Mouse (Mus musculus): Measurements from ENCODE around the gene Tspo2.

DNA sequence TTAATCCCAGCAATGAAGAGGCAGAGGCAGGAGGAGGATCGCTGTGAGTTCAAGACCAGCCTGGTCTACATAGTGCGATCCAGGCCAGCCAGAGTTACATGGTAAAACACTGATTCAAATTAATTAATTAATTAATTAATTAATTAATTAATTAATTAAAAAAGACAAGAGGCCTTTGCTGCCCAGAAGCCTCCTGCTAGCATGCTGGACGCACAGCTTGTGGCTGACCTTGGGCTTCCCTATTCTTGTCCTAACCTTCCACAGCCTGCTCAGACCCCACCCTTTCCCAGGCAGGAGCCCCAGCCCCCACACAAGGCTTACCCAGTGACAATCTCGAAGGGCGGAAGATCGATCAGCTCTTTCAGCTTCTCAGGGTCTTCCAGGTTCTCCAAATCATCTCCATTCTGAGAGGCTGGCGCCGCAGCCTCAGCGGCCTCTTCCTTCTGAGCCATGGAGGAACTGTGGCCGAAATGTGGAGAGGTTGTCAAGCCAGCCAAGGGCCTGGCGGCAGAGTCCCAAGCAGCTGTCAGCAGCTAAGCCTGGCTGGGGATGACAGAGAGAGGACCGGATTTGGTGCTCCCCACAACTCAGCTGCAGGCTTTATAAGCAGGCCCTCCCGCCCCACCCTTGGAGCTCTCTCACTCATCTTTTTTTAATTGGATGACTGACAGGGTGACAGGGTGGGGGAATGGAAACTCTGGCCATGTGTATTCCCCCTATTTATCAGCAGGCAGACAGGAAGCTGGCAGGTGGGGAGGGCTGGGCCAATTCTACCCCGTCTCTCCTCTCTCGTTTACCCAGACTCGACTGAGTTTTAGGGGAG, 19.0 kb downstream of the Tspo2 start, which contains the start of gene Apobec2:
- TF ChIP-seq GATA1 (IDR thresholded peaks at IDR 0.05; ENCODE audit: borderline replicate concordance, low read length) (no peak), FLI1 (IDR thresholded peaks at IDR 0.05; ENCODE audit: low read length) (no peak)

Data from megakaryocyte, embryonic 14.5 days (primary cell).